ENCODE assay signal across 20 mouse cellular contexts in the genomic region with DNA sequence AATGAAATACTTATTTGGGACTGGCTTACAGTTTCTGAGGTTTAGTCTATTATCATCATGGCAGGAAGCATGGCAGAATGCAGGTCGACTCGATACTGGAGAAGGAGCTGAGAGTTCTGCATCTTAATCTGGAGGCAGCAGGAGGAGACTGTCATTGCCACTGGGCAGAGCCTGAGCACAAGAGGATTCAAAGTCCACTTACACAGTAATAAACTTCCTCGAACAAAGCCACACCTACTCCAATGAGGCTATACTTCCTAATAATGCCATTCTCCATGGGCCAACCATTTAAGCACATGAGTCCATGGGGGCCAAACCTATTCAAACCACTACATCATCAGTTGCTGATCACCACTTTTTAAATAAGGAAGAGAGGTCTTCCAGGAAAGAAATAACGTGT.
"Had no signal": no experiment of that assay in that cellular context is flagged by ENCODE, and none has a peak within 500 bp of the region (broad histone marks: within the 10 kb centered on the region; RNA-seq: fewer than 3 reads in every experiment).

No protein-coding gene starts in this region.

- ATAC-seq: liver, postnatal 0 days; midbrain, embryonic 16.5 days had no signal

- H3K4me2 ChIP-seq: lung, embryonic 15.5 days; midbrain, embryonic 12.5 days; neural tube, embryonic 13.5 days; neural tube, embryonic 15.5 days had no signal

- H3K9me3 ChIP-seq: lung, embryonic 15.5 days; midbrain, embryonic 10.5 days; midbrain, embryonic 12.5 days; neural tube, embryonic 13.5 days; neural tube, embryonic 15.5 days had no signal

- H3K27me3 ChIP-seq: lung, embryonic 15.5 days; midbrain, embryonic 12.5 days; neural tube, embryonic 13.5 days; neural tube, embryonic 15.5 days had no signal

- H3K9ac ChIP-seq: liver, postnatal 0 days; lung, embryonic 15.5 days; midbrain, embryonic 12.5 days; neural tube, embryonic 13.5 days; neural tube, embryonic 15.5 days had no signal

- DNase-seq: liver, postnatal 0 days; lung, adult 2 months; lung, postnatal 10 days; lung, postnatal 4 days; midbrain, embryonic 14.5 days; retina, postnatal 1 day; right cerebral cortex, adult 18-20 months; right cerebral cortex, postnatal 25 days; right cerebral cortex, postnatal 4 days; spleen, adult 18-20 months; thymus, adult 2 months; thymus, postnatal 25 days; thymus, postnatal 4 days had no signal

- H3K4me1 ChIP-seq: lung, embryonic 15.5 days; midbrain, embryonic 10.5 days; midbrain, embryonic 12.5 days; neural tube, embryonic 13.5 days; neural tube, embryonic 15.5 days had no signal

- H3K4me3 ChIP-seq: lung, embryonic 15.5 days; midbrain, embryonic 10.5 days; midbrain, embryonic 12.5 days; myocyte; neural tube, embryonic 13.5 days; neural tube, embryonic 15.5 days had no signal

- H3K36me3 ChIP-seq: lung, embryonic 15.5 days; midbrain, embryonic 10.5 days; midbrain, embryonic 12.5 days; neural tube, embryonic 13.5 days; neural tube, embryonic 15.5 days had no signal

- H3K27ac ChIP-seq: lung, embryonic 15.5 days; midbrain, embryonic 10.5 days; midbrain, embryonic 12.5 days; neural tube, embryonic 13.5 days; neural tube, embryonic 15.5 days had no signal
